Mouse (Mus musculus): ENCODE measurements around the gene Fmo2.

- no peak for TF ChIP-seq CTCF (IDR thresholded peaks at IDR 0.05; ENCODE audit: extremely low read depth, insufficient read depth, insufficient read length, insufficient replicate concordance)
- no peak for TF ChIP-seq POLR2A (IDR thresholded peaks at IDR 0.05; ENCODE audit: low read depth, low read length)
Observed at GRCm38 (mm10) chr1:162929146-162929545, 30.6 kb upstream of the Fmo2 start.
